Mouse (Mus musculus) spleen, postnatal 0 days (tissue): ENCODE measurements around the gene Cd300lf. TPM values are rescaled to one million over a fixed set of nuclear protein-coding genes. Genes with fewer than 3 reads are reported as not detected.

Experiments used
- polyA plus RNA-seq: library from polyadenylated mRNA; unstranded; fragments of >200 nt; fragmentation: Nextera tagmentation; extraction: Ambion mirVana; gene quantifications from 2 replicates; pipeline ENCODE4 v1.2.1, GENCODE M21; 2015

The Cd300lf gene
- polyA plus RNA-seq = 41.0 and 47.9 TPM in 2 replicates

DNA sequence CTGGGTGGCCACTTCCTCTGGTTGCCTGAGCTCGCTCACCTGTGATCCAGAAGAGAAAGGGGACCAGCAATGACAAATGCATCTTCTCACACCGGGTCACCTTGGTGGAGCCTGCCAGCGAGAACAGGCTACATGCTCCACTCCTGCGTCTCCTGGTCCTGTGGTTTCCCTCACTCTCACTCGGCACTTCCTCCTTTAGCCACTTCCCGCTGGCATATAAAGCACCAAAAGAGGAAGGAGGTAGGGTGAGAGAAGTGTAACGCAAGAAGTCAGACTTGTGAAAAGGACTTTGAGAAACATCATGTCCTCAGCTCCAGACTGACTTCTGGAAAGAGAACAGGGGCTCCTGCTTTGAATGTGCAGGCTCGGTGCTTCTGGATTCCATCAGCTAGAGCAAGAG is at the start of gene Cd300lf:
TSS of gene Cd300lf (minus strand) at position 193 of the 400 bp plus-strand sequence.

GRCm38 (mm10) chr11:115162832-115163480 is 29.2 kb upstream of the Cd300lf start, which contains the start of gene Slc9a3r1:
Gene Slc9a3r1 (plus strand): TSS chr11:115163341.

DNA sequence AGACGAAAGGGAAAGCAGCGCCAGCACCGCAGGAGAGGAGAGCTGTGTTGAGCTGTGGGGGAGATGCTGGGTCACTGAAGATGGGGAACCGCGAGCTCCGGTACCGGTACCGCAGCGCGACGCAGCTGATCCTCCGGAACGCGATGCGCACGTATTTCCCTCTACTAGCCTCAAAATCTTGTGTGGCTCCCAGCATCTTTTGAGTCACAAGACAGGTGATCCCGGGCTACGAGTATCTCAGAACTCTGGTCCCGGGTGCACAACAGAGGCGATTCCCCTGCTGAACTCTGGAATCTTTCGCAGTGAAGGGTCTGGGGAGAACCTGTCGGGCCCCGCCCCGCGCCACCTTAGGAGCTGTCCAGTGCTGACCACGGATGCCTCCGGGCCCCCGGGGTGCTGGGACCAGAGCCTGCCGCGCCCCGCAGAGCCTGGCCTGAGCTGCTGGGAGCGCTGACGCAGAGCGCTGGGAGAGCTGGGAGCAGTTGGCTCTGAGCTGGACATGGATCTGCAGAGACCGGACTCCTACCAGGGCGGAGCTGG is 42.4 kb downstream of the Cd300lf start, which contains the start of gene Rab37:
TSS of gene Rab37 (plus strand) at position 70 of the 540 bp plus-strand sequence.

Other genes starting within 250 kb of the Cd300lf start
- gene Cd300a, start 244.0 kb downstream of the Cd300lf start, polyA plus RNA-seq = 10.1 and 17.2 TPM in 2 replicates
- gene Cd300lb, start 199.6 kb downstream of the Cd300lf start, polyA plus RNA-seq = 7.2 and 8.7 TPM in 2 replicates
- 0.41 and 0.44 TPM in 2 replicates for gene Cd300c, start 164.8 kb downstream of the Cd300lf start, polyA plus RNA-seq
- 4.6 and 5.1 TPM in 2 replicates for gene Cd300ld, start 144.1 kb downstream of the Cd300lf start, polyA plus RNA-seq
- gene Cd300c2, start 132.1 kb downstream of the Cd300lf start, polyA plus RNA-seq = 10.9 and 15.5 TPM in 2 replicates
- not detected in 2 replicates for gene Cd300ld2, start 117.8 kb downstream of the Cd300lf start, polyA plus RNA-seq
- gene Cd300ld4, start 107.0 kb downstream of the Cd300lf start, polyA plus RNA-seq = not detected in 2 replicates
- gene Cd300ld5, start 96.2 kb downstream of the Cd300lf start, polyA plus RNA-seq = not detected in 2 replicates
- 0.18 TPM in 1 of 2 replicates, not detected in the other for gene Cd300ld3, start 85.6 kb downstream of the Cd300lf start, polyA plus RNA-seq
- gene Cd300e, start 71.8 kb downstream of the Cd300lf start, polyA plus RNA-seq = 0.35 and 0.90 TPM in 2 replicates
- gene Rab37, start 42.6 kb downstream of the Cd300lf start, polyA plus RNA-seq = 5.7 and 7.7 TPM in 2 replicates
- 35.2 and 49.0 TPM in 2 replicates for gene Slc9a3r1, start 29.3 kb upstream of the Cd300lf start, polyA plus RNA-seq
- gene Tmem104, start 53.5 kb upstream of the Cd300lf start, polyA plus RNA-seq = 4.7 and 7.3 TPM in 2 replicates
- 14.3 and 14.4 TPM in 2 replicates for gene Nat9, start 53.9 kb upstream of the Cd300lf start, polyA plus RNA-seq
- gene Grin2c, start 133.3 kb upstream of the Cd300lf start, polyA plus RNA-seq = 0.07 and 0.08 TPM in 2 replicates
- 9.7 and 10.0 TPM in 2 replicates for gene Fdxr, start 143.1 kb upstream of the Cd300lf start, polyA plus RNA-seq
- gene Fads6, start 163.7 kb upstream of the Cd300lf start, polyA plus RNA-seq = 0.24 and 0.33 TPM in 2 replicates
- gene Otop2, start 173.2 kb upstream of the Cd300lf start, polyA plus RNA-seq = not detected in 2 replicates
- gene Ush1g, start 188.0 kb upstream of the Cd300lf start, polyA plus RNA-seq = 0.65 and 0.70 TPM in 2 replicates
- gene Otop3, start 200.7 kb upstream of the Cd300lf start, polyA plus RNA-seq = not detected in 2 replicates
- gene Hid1, start 233.8 kb upstream of the Cd300lf start, polyA plus RNA-seq = 1.3 and 2.2 TPM in 2 replicates
- gene Cdr2l, start 247.9 kb upstream of the Cd300lf start, polyA plus RNA-seq = 2.9 and 4.3 TPM in 2 replicates